Mouse (Mus musculus) heart, postnatal 25 days (tissue): ENCODE data around the gene Rarg. TPM values are rescaled to one million over a fixed set of nuclear protein-coding genes. Genes with fewer than 3 reads are reported as not detected.
A peak's percentile ranks its signal among the peaks of the same experiment; 100 is the strongest.

Source experiments
- DNase-seq: peaks from one replicate; pipeline ENCODE4 v3.0.0; 2022; ENCODE audit warnings: low spot score
- intact Hi-C: fragments of 180-260 bp; cut with DNase I; formaldehyde crosslinking; loops from one replicate; pipeline ENCODE4 v1.15.1; 2025
- total RNA-seq, 2 experiments: library from RNA; stranded (reverse); gene quantifications; 2 replicates each; pipeline ENCODE4 v1.2.3; 2021

Gene Rarg
- total RNA-seq, 2 experiments from 2014 or later: 17.0 to 20.8 TPM

- intact Hi-C loops: no loop called here
- DNase-seq: no peak
Observed at GRCm38 (mm10) chr15:102258581-102259253, 1.4 kb upstream of the Rarg start.

- intact Hi-C loops: no loop called here
- no peak for DNase-seq
Observed at GRCm38 (mm10) chr15:102258076-102258470, 756 bp upstream of the Rarg start.

GRCm38 (mm10) chr15:102256431-102257201 is 701 bp downstream of the Rarg start:
- no peak for DNase-seq
- intact Hi-C loops: no loop called here

DNA sequence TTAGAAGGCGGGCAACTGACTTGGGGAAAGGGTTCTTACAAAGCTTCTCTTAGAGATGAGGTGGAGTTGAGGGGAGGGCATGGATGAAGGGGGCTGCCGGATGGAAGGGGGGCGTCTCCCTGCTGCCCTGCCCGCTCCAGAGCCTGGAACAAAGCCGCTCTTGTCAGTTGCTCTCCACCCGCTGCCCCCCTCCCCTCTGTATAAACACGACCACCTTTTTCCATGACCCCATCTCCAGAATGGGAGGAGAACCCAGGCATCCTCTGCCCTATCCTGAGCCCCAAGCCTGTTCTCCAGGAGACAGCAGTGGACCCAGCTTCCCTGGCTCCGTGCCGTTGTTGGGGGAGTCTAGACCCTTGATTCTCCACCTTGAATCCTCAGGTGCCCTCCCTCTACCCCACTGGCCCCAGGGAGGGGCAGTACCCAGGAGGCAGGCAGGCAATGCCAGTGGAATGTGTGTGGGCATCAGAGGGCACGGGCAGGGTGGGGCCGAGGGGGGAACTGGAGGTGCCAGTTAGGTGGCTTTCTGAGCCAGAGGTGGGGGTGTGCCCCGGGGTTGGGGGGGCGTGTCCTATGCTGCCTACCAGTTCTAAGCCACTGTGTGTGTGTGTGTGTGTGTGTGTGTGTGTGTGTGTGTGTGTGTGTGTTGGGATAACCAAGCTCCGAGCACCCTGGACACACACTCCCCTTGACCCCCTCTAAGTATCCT is 1.6 kb downstream of the Rarg start:
- DNase-seq: no peak
- intact Hi-C loops: no loop called here

- intact Hi-C loops: no loop called here
- no peak for DNase-seq
Observed at GRCm38 (mm10) chr15:102250521-102250920, 6.8 kb downstream of the Rarg start.

- DNase-seq: no peak
- intact Hi-C loops: no loop called here
Observed at GRCm38 (mm10) chr15:102249967-102250366, 7.3 kb downstream of the Rarg start.

DNA sequence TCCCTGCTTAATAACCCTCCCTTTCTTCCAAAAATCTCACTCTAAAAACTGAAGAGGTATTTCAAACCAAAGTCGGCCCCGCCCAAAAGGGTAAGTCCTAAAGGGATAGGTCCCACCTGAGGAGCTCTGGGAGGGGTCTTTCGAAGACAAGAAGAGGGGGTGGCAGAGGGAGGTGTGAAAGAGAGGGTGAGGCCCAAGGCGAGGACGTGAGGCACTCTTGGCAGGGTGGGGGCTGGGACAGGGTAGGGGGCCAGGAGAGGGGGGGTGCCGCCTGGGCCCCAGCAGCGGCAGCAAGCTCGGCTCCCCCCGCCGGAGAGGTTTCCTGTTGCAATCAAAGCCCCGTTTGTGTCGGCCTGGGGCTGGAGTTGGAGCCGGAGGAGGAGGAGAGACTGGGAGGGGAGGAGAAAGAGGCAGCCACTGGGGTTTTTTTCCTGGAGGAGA is 8.0 kb downstream of the Rarg start:
- intact Hi-C loops: no loop called here
- no peak for DNase-seq

- intact Hi-C loops: no loop called here
- DNase-seq: no peak
Observed at GRCm38 (mm10) chr15:102248812-102249191, 8.5 kb downstream of the Rarg start.

DNA sequence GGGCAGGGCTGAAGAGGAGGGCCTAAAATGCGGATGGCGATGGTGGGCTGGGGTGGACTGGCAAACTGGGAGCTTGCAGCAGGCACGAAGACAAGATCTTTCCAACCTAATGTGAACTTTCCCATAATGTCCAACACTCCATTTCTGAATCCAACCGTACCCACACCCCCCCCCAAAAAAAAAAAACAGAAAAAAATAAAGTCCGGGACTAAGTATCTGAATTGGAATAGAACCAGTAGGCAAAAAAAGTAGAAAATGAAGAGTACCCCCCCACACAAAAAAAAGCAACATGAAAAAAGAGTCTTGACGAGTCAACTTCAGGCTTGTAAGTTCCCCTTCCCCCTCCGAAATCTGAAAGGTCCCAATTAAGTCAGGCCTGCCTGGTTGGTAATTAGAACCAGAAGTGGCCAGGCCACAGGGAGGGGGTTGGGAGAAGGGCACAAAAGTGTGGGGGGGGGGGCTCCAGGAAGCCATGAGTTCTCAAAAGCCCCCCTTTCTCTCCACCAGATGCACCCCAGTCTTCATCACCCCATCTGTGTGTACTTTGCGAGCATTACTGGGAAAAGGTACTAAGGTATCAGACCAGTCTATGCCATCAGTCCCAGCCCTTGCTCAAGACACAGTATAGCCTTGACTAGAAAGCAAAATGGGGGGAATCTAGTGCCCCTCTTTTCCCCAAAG is 9.0 kb downstream of the Rarg start:
- intact Hi-C loops: no loop called here
- DNase-seq: no peak

DNA sequence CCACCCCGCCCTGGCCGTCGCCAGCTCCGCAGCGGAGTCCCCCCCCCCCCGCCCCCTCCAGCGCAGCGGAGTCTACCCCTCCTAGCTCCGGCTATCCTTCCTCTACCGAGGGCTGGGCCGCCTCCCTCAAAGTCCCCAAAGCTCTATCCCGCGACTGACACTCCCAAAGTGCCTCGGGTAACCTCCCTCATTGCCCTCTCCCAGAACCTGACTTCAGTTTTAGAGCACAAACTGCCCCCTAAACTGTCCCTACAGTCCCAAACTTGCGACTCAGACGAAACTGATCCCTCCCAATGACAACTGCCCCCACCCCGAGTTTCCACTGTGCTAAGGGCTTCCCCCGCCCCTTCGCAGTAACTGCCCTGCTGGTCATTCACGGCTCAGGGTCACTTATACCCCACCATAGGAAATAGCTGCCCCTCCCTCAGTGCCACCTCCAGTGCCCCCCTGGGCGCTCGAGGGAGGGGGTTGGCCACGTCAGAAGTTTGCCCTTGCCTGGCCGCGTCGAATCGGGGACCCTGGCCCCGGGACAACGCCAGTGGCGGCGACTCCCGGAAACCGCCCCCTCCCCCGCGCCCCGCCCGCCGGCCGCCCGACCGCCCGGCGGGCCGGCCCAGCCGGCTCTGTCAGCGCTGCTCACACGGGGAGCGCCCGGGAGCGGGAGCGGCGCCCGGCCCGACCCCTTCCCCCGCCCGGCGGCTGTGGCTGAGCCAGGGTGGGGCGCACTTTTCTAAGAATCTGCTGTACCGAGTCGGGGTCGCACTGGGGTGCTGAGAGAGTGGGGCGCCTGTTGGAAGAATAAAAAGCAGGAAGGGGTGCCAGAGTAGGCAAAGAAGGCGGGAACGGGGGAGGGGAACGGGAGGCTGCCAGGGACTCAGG is 9.8 kb downstream of the Rarg start:
- intact Hi-C loops: loop anchor here (1.0 kb wide), 1 partner anchor 32 kb away; the partner anchor contains the start of gene Mfsd5
- peak; percentile 79 for DNase-seq

DNA sequence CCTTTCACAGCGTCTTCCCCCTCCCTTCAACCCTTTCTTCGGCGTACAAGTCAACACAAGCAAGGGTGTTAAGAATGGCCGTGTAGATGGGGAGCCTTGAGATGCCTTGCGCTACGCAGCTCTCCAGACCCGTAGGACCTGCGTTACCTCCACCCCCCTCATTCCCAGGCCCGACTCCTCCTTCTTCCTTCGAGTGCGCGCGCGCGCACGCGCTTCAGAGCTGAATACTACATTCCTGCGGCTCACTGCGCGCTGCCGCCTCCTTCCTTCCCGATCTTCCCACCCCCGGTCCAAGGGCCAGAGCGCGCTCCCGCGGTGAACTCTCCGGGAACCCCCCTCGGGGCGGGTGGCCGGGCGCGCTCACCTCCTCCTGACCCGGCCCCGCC is 10.5 kb downstream of the Rarg start:
- intact Hi-C loops: loop anchor here (1.0 kb wide), 1 partner anchor 32 kb away; the partner anchor contains the start of gene Mfsd5
- DNase-seq: peak; percentile 97

GRCm38 (mm10) chr15:102245891-102246741 is 11.2 kb downstream of the Rarg start:
- intact Hi-C loops: no loop called here
- DNase-seq: peak; percentile 69

- intact Hi-C loops: no loop called here
- no peak for DNase-seq
Observed at GRCm38 (mm10) chr15:102245461-102245881, 11.8 kb downstream of the Rarg start.

DNA sequence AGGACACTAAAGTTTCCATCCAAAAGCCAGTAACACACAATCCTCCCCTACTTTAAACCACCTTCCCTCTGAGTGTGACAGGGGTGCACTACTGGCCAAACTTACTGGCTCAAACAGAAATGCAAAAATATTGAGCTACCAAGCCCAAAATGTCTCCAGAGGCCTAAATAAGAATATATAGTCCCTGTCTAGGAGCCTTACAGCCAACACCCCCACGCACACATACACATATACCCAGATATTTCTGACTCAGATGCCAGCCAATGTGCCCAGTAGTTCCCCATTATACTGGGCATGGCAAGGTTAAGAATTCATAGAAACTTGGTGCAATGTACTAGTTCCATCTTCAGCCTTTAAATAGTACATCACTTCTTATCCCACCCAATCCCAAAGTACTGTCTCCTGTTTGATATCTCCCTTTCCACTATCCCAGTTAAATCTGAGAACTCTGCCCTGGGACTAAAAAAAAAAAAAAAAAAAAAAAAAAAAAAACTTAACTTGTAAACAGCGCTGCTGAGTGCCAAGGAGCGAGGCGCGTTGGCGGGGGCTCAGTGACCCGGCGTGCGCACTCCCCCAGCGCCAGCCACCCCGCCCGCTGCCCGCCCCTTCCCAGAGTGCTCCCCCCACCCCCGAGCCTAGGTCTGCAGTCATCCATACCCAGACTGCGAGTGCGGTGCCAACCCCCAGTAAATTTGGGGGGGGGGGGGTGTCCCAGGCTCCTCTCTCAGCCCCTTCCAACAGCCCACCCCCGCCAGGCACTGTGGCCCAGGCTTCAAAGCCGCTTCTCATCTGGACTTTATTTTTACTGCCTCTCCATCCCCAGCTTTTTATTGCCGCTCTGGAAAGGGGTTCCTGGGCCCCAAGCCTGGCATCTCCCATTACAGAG is 12.8 kb downstream of the Rarg start:
- no peak for DNase-seq
- intact Hi-C loops: no loop called here

GRCm38 (mm10) chr15:102243229-102244190 is 13.8 kb downstream of the Rarg start:
- no peak for DNase-seq
- intact Hi-C loops: no loop called here
